Mouse (Mus musculus) v-Abl transformed pro-B cells (cell line): Measurements from ENCODE around the gene Snu13.

ENCODE experiments used
- in situ Hi-C, 2 experiments: fragments of 400-800 bp; cut with MboI; formaldehyde crosslinking; loops; one replicate each; pipeline ENCODE4 v1.15.1; 2025; ENCODE audit not compliant: unreplicated experiment in 2 of 2

Snu13 gene

GRCm38 (mm10) chr15:82033762-82034161 is 13.6 kb downstream of the Snu13 start, which contains the start of gene Desi1:
Gene Desi1, minus strand, starts transcription at chr15:82033862.
- in situ Hi-C loops = loop anchor here in 1 of 2 experiments (25.0 kb wide), 1 partner anchor 1496 kb away; no protein-coding TSS in a partner anchor

- in situ Hi-C loops = loop anchor here in 1 of 2 experiments (25.0 kb wide), 1 partner anchor 1495 kb away; no protein-coding TSS in a partner anchor
Measured at GRCm38 (mm10) chr15:82032386-82032785, 15.0 kb downstream of the Snu13 start.

- in situ Hi-C loops = loop anchor here in 1 of 2 experiments (5.0 to 25.0 kb wide), 2 partner anchors 170 to 1490 kb away; partner anchors contain the start of gene Tob2
Measured at GRCm38 (mm10) chr15:82027726-82028125, 19.7 kb downstream of the Snu13 start.

GRCm38 (mm10) chr15:82027276-82027675 is 20.1 kb downstream of the Snu13 start:
- in situ Hi-C loops = loop anchor here in 1 of 2 experiments (5.0 to 25.0 kb wide), 2 partner anchors 170 to 1490 kb away; partner anchors contain the start of gene Tob2

- in situ Hi-C loops = no loop called here
Measured at GRCm38 (mm10) chr15:82023965-82024635, 23.3 kb downstream of the Snu13 start.

GRCm38 (mm10) chr15:82022535-82023088 is 24.8 kb downstream of the Snu13 start:
- in situ Hi-C loops = no loop called here

GRCm38 (mm10) chr15:82019288-82019687 is 28.1 kb downstream of the Snu13 start:
- in situ Hi-C loops = no loop called here

GRCm38 (mm10) chr15:82017461-82017860 is 29.9 kb downstream of the Snu13 start:
- in situ Hi-C loops = no loop called here

GRCm38 (mm10) chr15:82016830-82017229 is 30.6 kb downstream of the Snu13 start:
- in situ Hi-C loops = no loop called here

GRCm38 (mm10) chr15:82016101-82016808 is 31.1 kb downstream of the Snu13 start:
- in situ Hi-C loops = no loop called here

- in situ Hi-C loops = no loop called here
Measured at GRCm38 (mm10) chr15:82015392-82016100, 31.9 kb downstream of the Snu13 start.

GRCm38 (mm10) chr15:82014745-82015391 is 32.5 kb downstream of the Snu13 start:
- in situ Hi-C loops = loop anchor here in 1 of 2 experiments (5.0 kb wide), 1 partner anchor 32 kb away; the partner anchor contains the start of gene Snu13

- in situ Hi-C loops = loop anchor here in 1 of 2 experiments (5.0 kb wide), 1 partner anchor 35 kb away; the partner anchor contains the start of gene Snu13
Measured at GRCm38 (mm10) chr15:82011947-82012346, 35.5 kb downstream of the Snu13 start.

GRCm38 (mm10) chr15:82004257-82004656 is 43.1 kb downstream of the Snu13 start:
- in situ Hi-C loops = loop anchor here in 1 of 2 experiments (5.0 kb wide), 1 partner anchor 42 kb away; the partner anchor contains the start of gene Pmm1

GRCm38 (mm10) chr15:81993992-81994391 is 53.4 kb downstream of the Snu13 start:
- in situ Hi-C loops = no loop called here

GRCm38 (mm10) chr15:81990549-81990948 is 56.8 kb downstream of the Snu13 start:
- in situ Hi-C loops = no loop called here
